Mouse (Mus musculus) megakaryocyte-erythroid progenitor cell, adult 5-6 weeks (primary cell): ENCODE data around the gene Gm15097. TPM values are rescaled to one million over a fixed set of nuclear protein-coding genes. Genes with fewer than 3 reads are reported as not detected.
"Not testable (repeated sequence)": the region's sequence is repeated elsewhere in the genome, so short reads cannot be mapped to it uniquely, and the experiment has no call there.

Source experiments
- ATAC-seq: replicated peaks from 2 replicates; pipeline ENCODE4 v1.8.0; 2016; ENCODE audit warnings: mild to moderate bottlenecking, inconsistent platforms; ENCODE audit not compliant: severe bottlenecking, poor library complexity, low FRiP score, low TSS enrichment
- total RNA-seq, 2 experiments: library from RNA; stranded (forward) in 1 of 2; stranded (reverse) in 1 of 2; fragments of 200-1000, 215-1000 nt in 1 of 2; fragments of >200 nt in 1 of 2; fragmentation: Nextera tagmentation in 1 of 2; gene quantifications; 2 replicates each; pipeline ENCODE4 v1.2.3; 2014 to 2017

The Gm15097 gene
- total RNA-seq (2014; fragmentation: Nextera tagmentation) (not detected in 2 replicates), total RNA-seq (2017) (not detected in 2 replicates)

GRCm38 (mm10) chrX:149784173-149784572 is at the start of gene Gm15097:
TSS of gene Gm15097 (plus strand) at chrX:149784473.
- not testable (repeated sequence) for ATAC-seq

GRCm38 (mm10) chrX:149762853-149763252 is 21.4 kb upstream of the Gm15097 start:
- ATAC-seq, result not testable (repeated sequence)

GRCm38 (mm10) chrX:149811178-149811577 is 26.9 kb downstream of the Gm15097 start:
- not testable (repeated sequence) for ATAC-seq

Other genes starting within 250 kb of the Gm15097 start
- not detected in 2 replicates for gene Gm10439, start 189.9 kb upstream of the Gm15097 start, total RNA-seq (2014; fragmentation: Nextera tagmentation)
- not detected in 2 replicates for gene Gm10439, start 189.9 kb upstream of the Gm15097 start, total RNA-seq (2017)
- not detected in 2 replicates for gene Gm15091, start 157.2 kb downstream of the Gm15097 start, total RNA-seq (2014; fragmentation: Nextera tagmentation)
- not detected in 2 replicates for gene Gm15091, start 157.2 kb downstream of the Gm15097 start, total RNA-seq (2017)